Mouse (Mus musculus): ENCODE measurements at regions not wholly inside any gene's neighbourhood (a gene's known extent, or its start where the extent isn't known, plus 50 kb on each side); places are given as distances from the start of the nearest gene placed in this dataset.

DNA sequence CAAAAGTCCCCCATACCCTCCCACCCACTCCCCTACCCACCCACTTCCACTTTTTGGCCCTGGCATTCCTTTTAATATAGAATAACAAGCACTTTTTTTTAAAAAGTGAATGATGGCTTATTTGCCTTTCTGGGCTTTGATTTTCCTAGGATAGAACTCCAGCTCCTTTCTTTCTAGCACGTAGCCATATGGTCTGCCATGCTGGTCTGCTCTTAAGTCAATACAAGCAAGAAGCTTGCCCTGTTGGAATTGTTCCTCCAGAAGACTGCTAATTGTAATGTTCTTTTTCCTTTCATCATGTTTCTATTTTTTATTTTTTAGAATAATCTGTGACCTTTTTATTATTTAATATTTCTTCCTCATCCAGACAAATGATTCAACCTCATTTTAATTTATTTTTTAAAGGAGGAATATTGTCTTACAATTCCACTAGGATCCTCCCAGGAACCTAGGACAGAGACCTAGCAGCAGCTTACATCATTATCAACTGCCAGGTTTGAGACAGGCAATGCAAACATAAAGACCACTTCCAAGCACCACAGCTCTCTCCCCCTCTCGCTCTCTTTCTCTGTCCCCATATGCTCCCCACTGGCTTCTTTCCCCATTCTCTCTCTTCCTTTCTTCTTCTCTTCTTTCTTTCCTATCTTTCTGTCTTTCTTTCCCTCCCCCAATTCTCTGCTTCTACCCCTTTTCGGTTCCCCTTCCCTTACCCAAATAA is 558.9 kb downstream of the Otol1 start:
- no peak for DNase-seq (ENCODE audit: low read depth, low spot score)

DNA sequence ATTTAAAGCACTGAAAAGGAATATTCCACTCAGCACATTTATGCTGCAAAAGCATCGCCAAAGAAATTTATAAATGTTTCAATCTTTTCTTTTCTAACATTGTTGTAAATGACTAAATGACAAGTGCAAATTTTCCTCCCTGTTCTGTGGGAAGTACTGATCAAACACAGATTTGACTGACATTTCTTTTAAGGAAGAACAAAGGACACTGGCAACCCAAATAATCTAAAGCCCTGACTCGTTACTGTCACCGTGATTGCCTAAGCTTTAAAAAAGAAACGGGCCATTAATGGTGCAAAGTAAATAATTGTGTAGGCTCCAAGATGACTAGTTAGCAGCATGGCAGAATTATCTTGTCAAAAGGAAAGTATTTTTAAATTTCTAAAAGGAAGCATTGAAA is 587.4 kb downstream of the Otol1 start:
- no peak for DNase-seq (ENCODE audit: low read depth, low spot score)

Data from retina, adult 2 months (tissue).